Mouse (Mus musculus): ENCODE results near the gene Gm11568. TPM values are rescaled to one million over a fixed set of nuclear protein-coding genes. Genes with fewer than 3 reads are reported as not detected.
"Not testable (repeated sequence)": the region's sequence is repeated elsewhere in the genome, so short reads cannot be mapped to it uniquely, and the experiment has no call there.

Gene Gm11568
- total RNA-seq (2021): not detected
- long read RNA-seq, experiment 1: 0 reads
- long read RNA-seq, experiment 2: 0 reads

DNA sequence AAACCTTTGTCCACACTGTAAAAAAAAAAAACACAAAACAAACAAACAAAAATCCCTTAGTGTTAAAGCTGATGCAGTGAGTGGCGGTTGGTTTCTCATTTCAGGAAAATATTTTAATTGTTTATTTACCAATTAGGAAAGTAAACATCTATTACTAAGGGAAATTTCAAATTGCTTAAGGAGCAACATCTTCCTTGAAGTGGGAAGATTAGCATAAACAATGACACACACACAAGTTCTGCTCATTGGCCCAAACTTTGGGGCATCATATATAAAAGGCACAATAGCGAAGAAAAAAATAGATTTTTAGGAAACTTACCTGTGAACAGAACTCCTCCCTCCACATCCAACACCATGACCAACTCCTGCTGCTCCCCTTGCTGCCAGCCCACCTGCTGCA is at the start of gene Gm11568:
Gm11568 (plus strand) TSS at position 301 of the 400 bp plus-strand sequence.
- DNase-seq: no peak

DNA sequence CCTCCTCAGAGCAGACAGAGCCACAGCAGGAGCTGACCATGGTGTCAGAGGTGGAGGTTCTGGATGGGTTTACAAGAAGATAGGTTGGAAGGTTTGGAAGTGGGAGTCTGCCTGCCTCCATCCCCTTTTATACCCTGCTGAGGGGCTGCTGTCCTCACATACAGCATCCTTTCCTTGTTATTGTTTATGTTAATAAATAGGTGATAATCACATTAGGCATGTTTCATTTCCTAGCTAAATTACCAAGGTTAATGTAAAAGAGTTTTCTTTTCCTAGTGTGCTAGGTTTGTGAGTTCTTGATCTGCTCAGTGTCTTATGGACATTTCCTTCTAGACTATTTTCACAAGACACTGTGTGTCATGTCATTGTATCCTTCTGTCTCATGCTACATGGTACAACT is 47.9 kb upstream of the Gm11568 start, which contains the start of gene Krtap4-13:
Krtap4-13 (minus strand) TSS at position 101 of the 400 bp plus-strand sequence.
- not testable (repeated sequence) for DNase-seq

- not testable (repeated sequence) for DNase-seq
Measured at GRCm38 (mm10) chr11:99815566-99815965, 42.2 kb upstream of the Gm11568 start, which contains the start of gene Gm11564. Gm11564 (minus strand) TSS chr11:99815666.

GRCm38 (mm10) chr11:99837966-99838365 is 19.8 kb upstream of the Gm11568 start, which contains the start of gene 2300003K06Rik:
2300003K06Rik (minus strand) TSS chr11:99838066.
- DNase-seq: no peak

GRCm38 (mm10) chr11:99842185-99842584 is 15.5 kb upstream of the Gm11568 start:
- no peak for DNase-seq

DNA sequence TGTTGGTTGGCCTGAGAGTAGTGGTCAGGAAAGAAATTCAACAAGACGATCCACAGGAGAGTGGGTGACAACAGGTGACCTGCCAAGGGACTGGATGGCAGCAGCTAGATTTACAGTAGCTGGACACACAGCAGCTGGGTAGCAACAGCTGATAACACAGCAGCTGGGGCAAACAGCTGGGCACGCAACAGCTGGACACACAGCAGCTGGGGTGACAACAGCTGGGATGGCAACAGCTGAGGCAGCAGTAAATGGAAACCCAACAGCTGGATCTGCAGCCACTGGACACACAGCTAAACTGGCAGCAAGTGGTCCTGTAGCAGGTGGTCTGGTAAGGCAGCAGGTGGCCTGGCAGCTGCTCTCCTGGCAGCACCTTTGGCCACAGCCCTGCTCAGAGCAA is 11.0 kb upstream of the Gm11568 start:
- DNase-seq: no peak

GRCm38 (mm10) chr11:99851508-99851907 is 6.2 kb upstream of the Gm11568 start, which contains the start of gene Krtap4-16:
Krtap4-16 (minus strand) TSS chr11:99851608.
- DNase-seq: no peak

DNA sequence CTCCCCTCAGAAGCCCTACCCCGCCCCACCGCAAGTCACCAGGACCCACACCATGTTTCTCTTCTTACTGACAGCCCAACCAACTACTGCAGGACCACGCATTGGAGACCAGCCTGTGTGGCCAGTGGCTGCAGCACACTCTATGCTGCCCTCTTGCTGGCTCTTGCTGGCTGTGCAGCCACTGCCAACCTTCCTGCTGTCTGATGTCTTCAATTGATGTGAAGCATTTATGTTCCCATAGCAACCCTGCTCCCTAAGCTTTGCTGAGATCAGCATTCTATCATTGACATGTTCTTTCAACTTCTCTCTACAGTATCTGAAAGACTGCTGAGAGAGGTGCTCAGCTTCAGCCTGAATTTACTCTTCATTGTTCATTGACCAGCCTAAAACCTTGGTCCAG is 3.6 kb upstream of the Gm11568 start:
- DNase-seq: no peak

DNA sequence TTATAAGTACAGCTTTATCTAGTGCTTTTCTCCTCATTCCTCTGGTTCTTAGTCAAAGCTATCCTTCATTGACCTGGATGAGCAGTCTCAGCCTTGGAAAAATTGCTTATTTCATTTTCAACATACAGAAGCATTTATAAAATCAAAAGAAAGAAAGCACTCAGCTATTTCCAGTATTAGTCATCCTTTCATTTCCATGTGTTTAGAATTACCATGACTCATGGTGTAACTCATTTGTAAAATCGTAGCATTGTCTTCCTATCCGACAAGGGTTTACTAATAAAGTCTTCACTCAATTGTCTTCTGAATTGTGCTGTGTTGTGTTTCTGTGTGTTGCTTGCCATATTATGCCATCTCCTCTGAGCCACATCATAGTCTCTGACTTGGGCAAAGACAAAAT is 1.0 kb downstream of the Gm11568 start:
- no peak for DNase-seq

DNA sequence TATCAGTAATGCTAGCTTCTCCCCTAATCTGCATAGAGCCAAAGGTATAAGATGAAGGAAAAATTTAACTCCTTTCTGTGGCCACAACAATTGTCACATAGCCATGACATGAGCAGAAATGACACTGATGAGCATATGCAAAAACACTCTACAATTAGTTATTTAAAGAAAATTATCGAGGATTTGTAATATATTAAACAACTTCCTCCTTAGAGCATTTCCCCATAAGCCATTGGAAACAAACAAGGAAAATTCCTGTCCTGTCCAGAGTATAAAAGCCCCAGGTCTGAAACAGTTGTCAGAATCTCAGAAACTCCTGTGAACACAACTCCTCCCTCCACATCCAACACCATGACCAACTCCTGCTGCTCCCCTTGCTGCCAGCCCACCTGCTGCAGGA is 6.5 kb downstream of the Gm11568 start, which contains the start of gene Gm11559:
Gm11559 (plus strand) TSS at position 301 of the 400 bp plus-strand sequence.
- DNase-seq: not testable (repeated sequence)

DNA sequence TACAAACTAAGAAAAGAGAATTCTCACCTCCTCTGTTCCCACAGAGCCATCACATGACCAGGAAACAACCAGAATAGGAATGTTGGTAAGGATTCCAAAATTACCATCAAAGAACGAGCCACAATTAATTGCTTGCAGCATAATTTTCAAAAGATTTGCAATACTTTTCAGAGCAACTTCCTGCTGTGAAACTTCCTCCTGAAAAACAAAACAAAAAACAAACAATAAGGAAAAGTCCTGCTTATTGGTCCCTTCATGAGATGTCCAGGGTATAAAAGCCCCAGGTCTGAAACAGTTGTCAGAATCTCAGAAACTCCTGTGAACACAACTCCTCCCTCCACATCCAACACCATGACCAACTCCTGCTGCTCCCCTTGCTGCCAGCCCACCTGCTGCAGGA is 15.4 kb downstream of the Gm11568 start, which contains the start of gene Krtap9-1:
Krtap9-1 (plus strand) TSS at position 301 of the 400 bp plus-strand sequence.
- not testable (repeated sequence) for DNase-seq

DNA sequence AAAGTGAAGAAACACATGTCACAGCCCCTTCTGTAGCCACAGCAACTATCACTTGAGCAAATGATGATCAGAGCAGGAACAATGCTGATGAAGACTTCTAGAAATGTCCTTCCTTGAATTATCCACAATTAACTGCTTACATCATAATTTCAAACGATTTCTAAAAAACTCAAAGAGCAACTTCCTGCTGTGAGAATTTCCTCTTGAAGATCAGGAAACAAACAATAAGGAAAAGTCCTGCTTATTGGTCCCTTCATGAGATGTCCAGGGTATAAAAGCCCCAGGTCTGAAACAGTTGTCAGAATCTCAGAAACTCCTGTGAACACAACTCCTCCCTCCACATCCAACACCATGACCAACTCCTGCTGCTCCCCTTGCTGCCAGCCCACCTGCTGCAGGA is 21.2 kb downstream of the Gm11568 start, which contains the start of gene Gm11567:
Gm11567 (plus strand) TSS at position 301 of the 400 bp plus-strand sequence.
- not testable (repeated sequence) for DNase-seq

DNA sequence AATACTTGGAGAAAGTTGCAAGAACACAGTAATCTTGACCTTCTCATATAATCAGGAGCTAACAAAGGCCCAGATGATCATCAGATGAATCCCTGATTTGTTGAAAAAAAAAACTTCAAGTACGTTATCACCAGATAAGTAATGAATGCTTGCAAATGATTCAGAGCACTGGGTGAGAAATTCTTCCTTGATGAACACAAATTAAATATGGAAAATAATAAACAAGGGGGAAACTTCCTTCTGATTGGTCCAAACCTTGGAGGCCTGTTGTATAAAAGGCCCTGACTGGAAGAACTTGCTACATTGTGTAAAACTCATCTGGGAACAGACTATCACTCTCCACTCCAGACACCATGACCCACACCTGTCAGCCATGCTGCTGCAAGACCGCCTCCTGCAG is 49.9 kb downstream of the Gm11568 start, which contains the start of gene Krtap31-1:
Krtap31-1 (plus strand) TSS at position 301 of the 400 bp plus-strand sequence.
- no peak for DNase-seq

Other genes starting within 250 kb of the Gm11568 start
- not detected for gene Gm11937, start 247.7 kb upstream of the Gm11568 start, total RNA-seq (2021)
- not detected for gene Krtap2-4, start 243.1 kb upstream of the Gm11568 start, total RNA-seq (2021)
- not detected for gene Gm11562, start 237.5 kb upstream of the Gm11568 start, total RNA-seq (2021)
- not detected for gene Krtap4-1, start 229.7 kb upstream of the Gm11568 start, total RNA-seq (2021)
- gene Krtap4-2, start 222.8 kb upstream of the Gm11568 start, total RNA-seq (2021): not detected
- gene Krtap4-7, start 213.8 kb upstream of the Gm11568 start, total RNA-seq (2021): not detected
- not detected for gene Gm11555, start 207.7 kb upstream of the Gm11568 start, total RNA-seq (2021)
- not detected for gene Gm11563, start 199.0 kb upstream of the Gm11568 start, total RNA-seq (2021)
- not detected for gene Krtap4-6, start 192.0 kb upstream of the Gm11568 start, total RNA-seq (2021)
- gene Gm14190, start 167.2 kb upstream of the Gm11568 start, total RNA-seq (2021): not detected
- gene Gm14180, start 123.6 kb upstream of the Gm11568 start, total RNA-seq (2021): not detected
- gene Gm11595, start 85.0 kb upstream of the Gm11568 start, total RNA-seq (2021): not detected
- gene Krtap4-8, start 77.2 kb upstream of the Gm11568 start, total RNA-seq (2021): not detected
- not detected for gene Krtap4-9, start 72.7 kb upstream of the Gm11568 start, total RNA-seq (2021)
- not detected for gene Gm11596, start 64.5 kb upstream of the Gm11568 start, total RNA-seq (2021)
- not detected for gene Gm11569, start 59.0 kb upstream of the Gm11568 start, total RNA-seq (2021)
- gene Gm11554, start 53.5 kb upstream of the Gm11568 start, total RNA-seq (2021): not detected
- not detected for gene Krtap4-13, start 48.0 kb upstream of the Gm11568 start, total RNA-seq (2021)
- gene Gm11564, start 42.3 kb upstream of the Gm11568 start, total RNA-seq (2021): not detected
- not detected for gene 2300003K06Rik, start 19.9 kb upstream of the Gm11568 start, total RNA-seq (2021)
- gene Krtap4-16, start 6.3 kb upstream of the Gm11568 start, total RNA-seq (2021): not detected
- not detected for gene Gm11559, start 6.6 kb downstream of the Gm11568 start, total RNA-seq (2021)
- not detected for gene Krtap9-1, start 15.5 kb downstream of the Gm11568 start, total RNA-seq (2021)
- not detected for gene Gm11567, start 21.3 kb downstream of the Gm11568 start, total RNA-seq (2021)
- gene Krtap31-1, start 50.0 kb downstream of the Gm11568 start, total RNA-seq (2021): not detected
- gene Gm11565, start 56.8 kb downstream of the Gm11568 start, total RNA-seq (2021): not detected
- gene Krtap31-2, start 78.4 kb downstream of the Gm11568 start, total RNA-seq (2021): not detected
- gene Krtap9-5, start 90.6 kb downstream of the Gm11568 start, total RNA-seq (2021): not detected
- not detected for gene Krtap29-1, start 121.1 kb downstream of the Gm11568 start, total RNA-seq (2021)
- gene Krtap16-1, start 128.7 kb downstream of the Gm11568 start, total RNA-seq (2021): not detected
- gene Krtap17-1, start 136.1 kb downstream of the Gm11568 start, total RNA-seq (2021): not detected
- not detected for gene Krt33a, start 158.3 kb downstream of the Gm11568 start, total RNA-seq (2021)
- gene Krt33b, start 172.0 kb downstream of the Gm11568 start, total RNA-seq (2021): not detected
- gene Krt34, start 183.6 kb downstream of the Gm11568 start, total RNA-seq (2021): not detected
- gene Krt31, start 192.6 kb downstream of the Gm11568 start, total RNA-seq (2021): not detected
- gene Krt32, start 230.3 kb downstream of the Gm11568 start, total RNA-seq (2021): not detected
- not detected for gene Krt35, start 238.3 kb downstream of the Gm11568 start, total RNA-seq (2021)
- gene Krt36, start 247.7 kb downstream of the Gm11568 start, total RNA-seq (2021): not detected

Measured in heart, adult 18-20 months (tissue).